ENCODE assay signal across 14 mouse cellular contexts in genomic region chr5:66209532-66210176, GRCm38 (mm10). TPM values are rescaled to one million over a fixed set of nuclear protein-coding genes. Genes with fewer than 3 reads are reported as not detected.
DNase-seq lines count a peak whose midpoint lies in the region; ATAC-seq and TF ChIP-seq lines count a peak whose summit lies in the region.
"Had no signal": no experiment of that assay in that cellular context is flagged by ENCODE, and none has a peak within 500 bp of the region (broad histone marks: within the 10 kb centered on the region; RNA-seq: fewer than 3 reads in every experiment).

No protein-coding gene starts in this region.

- H3K27ac ChIP-seq in kidney, embryonic 15.5 days = no peak overlapping the region
- no peak overlapping the region for H3K27ac ChIP-seq in ES-E14 (ENCODE audit: insufficient read depth, low read depth, low read length, poor library complexity, severe bottlenecking)
- H3K27ac ChIP-seq: forebrain, embryonic 13.5 days; neural tube, embryonic 12.5 days had no signal

- no peak overlapping the region for H3K4me3 ChIP-seq in kidney, embryonic 15.5 days (replicated peaks)
- no peak overlapping the region for H3K4me3 ChIP-seq in ES-E14 (ENCODE audit: insufficient read depth in 1 of 2, low read depth in 1 of 2, low read length in 2 of 2, poor library complexity in 1 of 2, severe bottlenecking in 1 of 2)
- H3K4me3 ChIP-seq: forebrain, embryonic 13.5 days; heart, embryonic 12.5 days; neural tube, embryonic 12.5 days had no signal

- H3K9ac ChIP-seq in kidney, embryonic 15.5 days = no peak overlapping the region
- H3K9ac ChIP-seq in ES-E14 (ENCODE audit: insufficient read depth, low read depth, low read length, poor library complexity, severe bottlenecking) = no peak overlapping the region
- H3K9ac ChIP-seq: forebrain, embryonic 13.5 days; heart, embryonic 12.5 days; neural tube, embryonic 12.5 days had no signal

- in situ Hi-C loops in ES-E14 (cut with MboI; ENCODE audit: low sequenced_read_pairs in 2 of 2, unreplicated experiment in 2 of 2) = no loop called here

- H3K4me2 ChIP-seq in kidney, embryonic 15.5 days = no peak overlapping the region
- H3K4me2 ChIP-seq: forebrain, embryonic 13.5 days; heart, embryonic 12.5 days; neural tube, embryonic 12.5 days had no signal

- no peak for DNase-seq in kidney, adult 11 months
- DNase-seq in A20 (ENCODE audit: low read depth, low spot score) (peak; percentile 22), ES-E14 (ENCODE audit: low read depth, low spot score) (peak; percentile 75)
- DNase-seq in adrenal gland, adult 2 months = no peak
- DNase-seq in cerebellum, adult 11-12 months = no peak
- DNase-seq: cerebellum, adult 18-20 months; kidney, adult 8-10 months; thymus, postnatal 14 days had no signal

- WGBS in kidney, embryonic 15.5 days = 69% methylated on average over 5 of the region's 5 CpGs

- H3K27me3 ChIP-seq in kidney, embryonic 15.5 days = no peaks in the 10 kb centered on the region
- H3K27me3 ChIP-seq: forebrain, embryonic 13.5 days; heart, embryonic 12.5 days; neural tube, embryonic 12.5 days had no signal

- peak; percentile 62; the same call in 1 of the 2 replicates for ATAC-seq in kidney, embryonic 15.5 days (replicated peaks; ENCODE audit: low FRiP score)
- ATAC-seq in granulocyte monocyte progenitor cell, adult 5-6 weeks (replicated peaks; ENCODE audit: poor library complexity, severe bottlenecking) = 0 out of 2 replicates have a peak, but pooled peaks have one; percentile 17
- ATAC-seq: activated CD4-positive, CD25-positive, alpha-beta regulatory T cell, adult 4 months; forebrain, embryonic 13.5 days had no signal

- no peaks in the 10 kb centered on the region for H3K36me3 ChIP-seq in kidney, embryonic 15.5 days
- H3K36me3 ChIP-seq in ES-E14 (ENCODE audit: control insufficient read depth, insufficient read depth, low read length, poor library complexity, severe bottlenecking) = no peaks in the 10 kb centered on the region
- H3K36me3 ChIP-seq: heart, embryonic 12.5 days; neural tube, embryonic 12.5 days had no signal

- no peaks in the 10 kb centered on the region for H3K4me1 ChIP-seq in kidney, embryonic 15.5 days
- H3K4me1 ChIP-seq in ES-E14 (ENCODE audit: control insufficient read depth in 2 of 2, insufficient read depth in 2 of 2, low read length in 2 of 2, poor library complexity in 1 of 2) = peaks cover 0 to 6% of the 10 kb centered on the region in 2 experiments; a peak in 2 of 4 replicates
- H3K4me1 ChIP-seq: forebrain, embryonic 13.5 days; heart, embryonic 12.5 days; neural tube, embryonic 12.5 days had no signal

- no peaks in the 10 kb centered on the region for H3K9me3 ChIP-seq in kidney, embryonic 15.5 days (replicated peaks)
- no peaks in the 10 kb centered on the region for H3K9me3 ChIP-seq in ES-E14 (ENCODE audit: control insufficient read depth, insufficient read depth, low read depth, low read length)
- H3K9me3 ChIP-seq: forebrain, embryonic 13.5 days; heart, embryonic 12.5 days; neural tube, embryonic 12.5 days had no signal

TF ChIP-seq in ES-E14, 5 proteins besides CTCF, POLR2A, EP300 and RAD21:
- TF ChIP-seq ZNF384 (IDR thresholded peaks at IDR 0.05; ENCODE audit: low read depth, low read length) (no peak), ZC3H11A (IDR thresholded peaks at IDR 0.05; ENCODE audit: borderline replicate concordance, low read depth, low read length) (no peak), HCFC1 (IDR thresholded peaks at IDR 0.05; ENCODE audit: borderline replicate concordance, insufficient read depth, low read length) (peak; percentile 80; the same call in 1 of the 2 replicates), CHD2 (IDR thresholded peaks at IDR 0.05; ENCODE audit: low read depth, low read length) (no peak)

RNA-seq across cellular contexts. Expression of gene Rbm47, which starts 36.7 kb away (rescaled TPM):
- 60.6 and 64.7 TPM in 2 replicates for polyA plus RNA-seq in kidney, embryonic 15.5 days (2015; fragmentation: Nextera tagmentation; extraction: Ambion mirVana)
- 13.4 and 21.1 TPM in 2 replicates for total RNA-seq in ES-E14 (2012; rRNA removed)
- 8.9 and 11.7 TPM in 2 replicates for total RNA-seq in granulocyte monocyte progenitor cell, adult 5-6 weeks (2014; fragmentation: Nextera tagmentation)
- 3.2 and 5.1 TPM in 2 replicates for total RNA-seq in granulocyte monocyte progenitor cell, adult 5-6 weeks (2017)
- 100 to 1,000 TPM in 1 of 2 experiments, 10 to 100 TPM in 1; 78.8 to 121 TPM for total RNA-seq in adrenal gland, adult 2 months (2021)
- 62.9 and 84.7 TPM in 2 replicates for polyA plus RNA-seq in adrenal gland, adult 2 months (2012; rRNA removed)

RNA-seq across cellular contexts. Expression of gene Nsun7, which starts 50.0 kb away (rescaled TPM):
- 0.32 and 0.44 TPM in 2 replicates for polyA plus RNA-seq in kidney, embryonic 15.5 days (2015; fragmentation: Nextera tagmentation; extraction: Ambion mirVana)
- total RNA-seq in ES-E14 (2012; rRNA removed) = 0.04 TPM in 1 of 2 replicates, not detected in the other
- not detected in 2 replicates for total RNA-seq in granulocyte monocyte progenitor cell, adult 5-6 weeks (2014; fragmentation: Nextera tagmentation)
- total RNA-seq in granulocyte monocyte progenitor cell, adult 5-6 weeks (2017) = not detected in 2 replicates
- under 1 TPM; 0.40 to 0.45 TPM for total RNA-seq in adrenal gland, adult 2 months (2021)
- 0.22 TPM in 2 replicates for polyA plus RNA-seq in adrenal gland, adult 2 months (2012; rRNA removed)

Comparison
In these comparisons a context has a peak if more than half of its experiments do, and no peak if none do; other contexts are left out.
1. DNase-seq: peak in A20 (single experiment) and ES-E14 (single experiment); none in kidney, adult 11 months (single experiment), adrenal gland, adult 2 months (single experiment) and cerebellum, adult 11-12 months (single experiment).